Mouse (Mus musculus) forebrain, embryonic 12.5 days (tissue): ENCODE results near the gene Cd53. TPM values are rescaled to one million over a fixed set of nuclear protein-coding genes. Genes with fewer than 3 reads are reported as not detected.
A peak's percentile ranks its signal among the peaks of the same experiment; 100 is the strongest.

Source experiments
- ATAC-seq: fragments of 200-750 bp; cut with Nextera tagmentation; 2 replicates; pipeline ENCODE4 v1.8.0; 2017; ENCODE audit warnings: moderate TSS enrichment; ENCODE audit not compliant: low FRiP score
- H3K27ac ChIP-seq: fragments of 300-500 bp; sonication (generic); 2 replicates; pipeline ENCODE4 v1.5.1; 2016; ENCODE audit warnings: mild to moderate bottlenecking
- H3K27me3 ChIP-seq: fragments of 300-500 bp; sonication (generic); 2 replicates; pipeline ENCODE4 v1.6.1; 2016; ENCODE audit warnings: mild to moderate bottlenecking
- H3K36me3 ChIP-seq: fragments of 300-500 bp; sonication (generic); replicated peaks from 2 replicates; pipeline ENCODE4 v1.6.1; 2016; ENCODE audit warnings: mild to moderate bottlenecking
- H3K4me1 ChIP-seq: fragments of 300-500 bp; sonication (generic); 2 replicates; pipeline ENCODE4 v1.6.1; 2016
- H3K4me2 ChIP-seq: fragments of 300-500 bp; sonication (generic); 2 replicates; pipeline ENCODE4 v1.6.1; 2016; ENCODE audit warnings: mild to moderate bottlenecking, moderate library complexity
- H3K4me3 ChIP-seq: fragments of 300-500 bp; sonication (generic); replicated peaks from 2 replicates; pipeline ENCODE4 v1.5.1; 2016; ENCODE audit warnings: mild to moderate bottlenecking
- H3K9ac ChIP-seq: fragments of 300-500 bp; sonication (generic); 2 replicates; pipeline ENCODE4 v1.6.1; 2016; ENCODE audit warnings: mild to moderate bottlenecking
- H3K9me3 ChIP-seq: fragments of 300-500 bp; sonication (generic); 2 replicates; pipeline ENCODE4 v1.6.1; 2016
- WGBS: fragments of 180-500 bp; shearing (Covaris S2); methylation state at CpG from one replicate; pipeline ENCODE4 v1.1.7; 2016; 5-methylcytosine and 5-hydroxymethylcytosine counted together
- polyA plus RNA-seq: library from polyadenylated mRNA; unstranded; fragments of >200 nt; fragmentation: Nextera tagmentation; extraction: Ambion mirVana; gene quantifications from 2 replicates; pipeline ENCODE4 v1.2.1, GENCODE M21; 2016

The Cd53 gene
- 2.5 and 2.8 TPM in 2 replicates for polyA plus RNA-seq

DNA sequence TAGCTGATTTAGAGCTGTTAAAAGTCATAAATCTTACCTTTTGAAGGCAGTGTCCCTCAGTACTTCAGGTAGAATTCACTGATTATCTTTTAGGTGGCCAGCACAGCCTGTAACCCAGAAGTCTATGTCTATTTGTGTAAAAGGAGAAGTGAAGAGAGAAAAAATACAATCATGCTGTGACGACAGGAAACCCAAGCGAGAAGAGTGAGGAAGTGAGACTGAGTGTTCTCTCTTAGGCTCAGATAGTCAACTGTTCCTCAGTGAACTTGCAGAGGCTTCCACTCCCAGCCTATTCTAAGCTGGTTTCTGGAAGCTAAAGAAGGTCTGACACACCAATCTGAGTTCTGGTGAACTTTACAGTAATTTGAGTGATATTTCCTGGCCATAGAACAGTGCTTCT is at the start of gene Cd53:
Cd53 (minus strand) TSS at position 220 of the 400 bp plus-strand sequence.
- Histone ChIP-seq H3K9ac (no peak within 1 kb of the TSS), H3K27ac (no peak within 1 kb of the TSS), H3K36me3 (no peaks in the 10 kb centered on the region), H3K9me3 (no peaks in the 10 kb centered on the region), H3K4me3 (no peak within 1 kb of the TSS), H3K4me2 (no peak within 1 kb of the TSS), H3K27me3 (no peaks in the 10 kb centered on the region), H3K4me1 (no peaks in the 10 kb centered on the region)
- 89% methylated on average over 2 of the region's 2 CpGs for WGBS
- ATAC-seq, result no peak

DNA sequence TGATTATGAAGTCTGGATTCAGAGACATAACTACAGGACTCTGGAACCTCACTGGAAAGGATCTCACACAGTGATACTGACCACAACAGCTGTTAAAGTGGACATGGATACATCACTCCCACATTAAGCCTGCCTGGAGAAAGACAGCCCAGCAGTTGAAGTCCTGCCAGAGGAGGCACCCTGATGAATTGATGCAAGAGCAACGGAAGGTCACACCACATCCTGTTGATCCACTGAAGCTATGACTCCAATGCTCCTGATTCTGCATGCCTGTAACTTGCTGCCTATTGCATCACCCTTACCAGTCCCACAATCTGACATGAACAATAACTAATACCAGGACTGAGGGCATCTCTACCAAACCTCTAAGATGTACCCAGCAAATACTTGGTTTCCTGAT is 42.2 kb upstream of the Cd53 start:
- Histone ChIP-seq H3K4me1 (no peaks in the 10 kb centered on the region), H3K27ac (no peak overlapping the region), H3K4me3 (no peak overlapping the region), H3K9me3 (peaks cover 10% of the 10 kb centered on the region), H3K27me3 (no peaks in the 10 kb centered on the region), H3K36me3 (no peaks in the 10 kb centered on the region), H3K4me2 (no peak overlapping the region), H3K9ac (no peak overlapping the region)
- WGBS, result 83% methylated on average over 1 of the region's 1 CpGs
- no peak for ATAC-seq

DNA sequence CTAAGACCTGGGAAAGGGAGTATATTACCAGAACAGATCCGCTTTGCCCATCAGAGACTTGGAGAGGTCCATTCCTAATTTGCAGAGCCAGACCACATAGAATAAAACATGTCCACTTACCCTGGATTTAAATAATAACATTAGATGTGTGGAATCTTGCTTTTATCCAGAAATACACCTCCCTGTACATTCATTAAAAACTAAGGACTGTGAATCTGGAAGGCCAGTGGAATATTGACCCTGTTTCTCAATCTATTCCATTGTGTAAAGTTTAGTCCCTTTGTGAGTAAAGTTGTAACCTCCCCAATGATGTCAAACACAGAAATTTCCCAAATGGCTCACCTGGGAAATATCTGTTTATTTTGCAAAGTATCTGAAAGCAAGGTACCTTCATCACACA is 36.2 kb upstream of the Cd53 start, which contains the start of gene Olfr266:
Olfr266 (minus strand) TSS at position 101 of the 400 bp plus-strand sequence.
- Histone ChIP-seq H3K4me1 (no peaks in the 10 kb centered on the region), H3K9me3 (no peaks in the 10 kb centered on the region), H3K4me2 (no peak within 1 kb of the TSS), H3K9ac (no peak within 1 kb of the TSS), H3K27me3 (no peaks in the 10 kb centered on the region), H3K4me3 (no peak within 1 kb of the TSS), H3K27ac (no peak within 1 kb of the TSS), H3K36me3 (no peaks in the 10 kb centered on the region)
- WGBS, result 84% methylated on average over 1 of the region's 1 CpGs
- no peak for ATAC-seq

DNA sequence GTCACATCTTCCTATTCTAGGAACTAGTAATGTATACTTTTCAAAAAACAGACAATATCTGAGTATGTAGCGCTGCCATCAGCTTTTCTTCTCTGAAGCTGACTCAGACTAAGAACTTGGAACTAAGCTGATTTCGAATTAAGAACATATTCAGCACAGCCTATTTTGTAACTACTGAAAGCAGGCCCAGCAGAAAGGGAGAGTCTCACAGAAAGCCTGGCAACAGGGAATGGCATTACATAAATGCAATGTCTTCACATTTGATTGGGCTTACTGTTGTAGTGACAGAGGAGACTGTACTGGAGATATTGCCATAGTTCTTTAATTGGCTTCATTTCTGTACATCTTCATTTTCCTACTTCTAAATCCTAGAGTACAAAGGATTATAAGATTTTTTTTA is 27.7 kb upstream of the Cd53 start:
- Histone ChIP-seq H3K27ac (no peak overlapping the region), H3K9me3 (no peaks in the 10 kb centered on the region), H3K9ac (no peak overlapping the region), H3K4me2 (no peak overlapping the region), H3K36me3 (no peaks in the 10 kb centered on the region), H3K4me3 (no peak overlapping the region), H3K27me3 (no peaks in the 10 kb centered on the region), H3K4me1 (no peaks in the 10 kb centered on the region)
- 80% methylated on average over 2 of the region's 2 CpGs for WGBS
- ATAC-seq, result no peak

DNA sequence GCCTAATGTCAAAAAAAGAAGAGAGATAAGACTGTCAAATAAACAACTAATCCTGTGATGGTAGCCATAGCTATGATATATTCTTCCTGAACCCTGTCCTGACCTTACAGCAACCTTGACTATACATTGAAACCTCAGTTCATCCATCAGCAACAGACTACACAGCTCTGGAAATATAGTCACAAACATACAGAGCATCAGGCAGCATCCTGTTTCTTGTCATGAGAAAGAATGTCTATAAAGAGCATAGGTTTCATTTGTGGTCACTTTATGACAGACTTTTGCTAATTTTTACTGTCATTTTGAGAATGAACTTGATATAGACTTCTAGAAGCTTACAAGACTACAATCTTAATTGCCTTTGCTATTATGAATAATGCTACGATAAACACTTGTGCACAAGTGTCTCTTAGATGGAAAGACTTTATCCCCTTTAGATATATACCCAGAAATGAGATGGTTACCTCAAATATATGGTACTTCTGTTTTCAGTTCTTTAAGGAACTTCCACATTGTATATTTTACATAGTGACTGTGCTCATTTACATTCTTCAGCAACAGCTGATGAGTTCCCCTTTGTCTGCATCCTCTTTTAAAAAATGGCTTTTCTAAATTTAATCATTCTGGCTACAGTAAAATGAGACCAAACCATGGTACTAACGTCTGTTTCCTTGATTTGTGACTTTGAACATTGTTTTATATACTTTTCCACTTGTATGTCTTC is 19.2 kb upstream of the Cd53 start:
- no peak for ATAC-seq
- Histone ChIP-seq H3K4me3 (no peak overlapping the region), H3K27ac (no peak overlapping the region), H3K4me2 (no peak overlapping the region), H3K9me3 (no peaks in the 10 kb centered on the region), H3K27me3 (no peaks in the 10 kb centered on the region), H3K4me1 (no peaks in the 10 kb centered on the region), H3K36me3 (no peaks in the 10 kb centered on the region), H3K9ac (no peak overlapping the region)
- WGBS, result 70% methylated on average over 2 of the region's 2 CpGs

DNA sequence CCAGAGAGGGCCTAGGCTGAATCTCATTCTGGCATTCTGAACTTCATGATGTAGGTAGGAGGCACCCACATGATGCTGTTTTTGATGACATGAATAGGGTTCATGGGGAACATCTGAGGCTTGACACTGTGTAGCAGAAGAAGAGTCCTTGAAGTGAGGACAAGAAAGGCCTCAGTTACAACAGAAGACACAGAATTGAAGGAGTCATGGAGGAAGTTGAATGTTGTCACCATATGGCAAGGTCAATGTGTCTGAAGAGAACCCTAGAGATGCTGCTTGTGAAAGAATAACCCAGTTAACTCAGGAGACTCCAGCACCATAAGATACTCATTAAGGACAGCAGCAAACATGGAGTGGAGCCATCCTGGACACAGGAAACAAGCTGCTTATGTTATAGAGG is 8.1 kb upstream of the Cd53 start:
- Histone ChIP-seq H3K4me2 (no peak overlapping the region), H3K27me3 (no peaks in the 10 kb centered on the region), H3K4me1 (no peaks in the 10 kb centered on the region), H3K27ac (no peak overlapping the region), H3K9me3 (peaks cover 3% of the 10 kb centered on the region; the same call in 1 of the 2 replicates), H3K36me3 (no peaks in the 10 kb centered on the region), H3K4me3 (no peak overlapping the region), H3K9ac (no peak overlapping the region)
- no peak for ATAC-seq

DNA sequence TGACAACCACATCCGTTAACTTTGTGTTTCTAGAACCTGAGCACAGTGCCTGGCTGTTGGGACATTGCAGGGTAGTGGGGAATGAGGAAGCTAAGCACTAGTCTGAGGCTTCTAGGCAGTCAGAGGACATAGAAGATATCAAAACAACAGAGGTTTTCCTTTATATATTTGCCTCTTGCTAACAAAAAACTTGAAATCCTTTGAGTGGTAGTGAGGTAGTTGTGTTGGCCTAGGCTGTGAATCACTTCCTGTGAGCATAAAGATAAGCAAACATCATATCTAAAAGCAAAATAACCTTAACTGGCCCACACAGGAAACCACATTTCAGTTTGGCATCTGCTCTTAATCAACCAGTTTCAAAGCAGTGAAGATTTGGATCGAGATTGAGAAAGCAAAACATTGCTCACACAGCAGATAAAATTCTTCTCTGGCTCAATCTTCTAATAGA is 1.5 kb downstream of the Cd53 start:
- no peaks in the 10 kb centered on the region for H3K27me3 ChIP-seq
- WGBS, result 67% methylated on average over 2 of the region's 2 CpGs
- no peak overlapping the region for H3K27ac ChIP-seq

DNA sequence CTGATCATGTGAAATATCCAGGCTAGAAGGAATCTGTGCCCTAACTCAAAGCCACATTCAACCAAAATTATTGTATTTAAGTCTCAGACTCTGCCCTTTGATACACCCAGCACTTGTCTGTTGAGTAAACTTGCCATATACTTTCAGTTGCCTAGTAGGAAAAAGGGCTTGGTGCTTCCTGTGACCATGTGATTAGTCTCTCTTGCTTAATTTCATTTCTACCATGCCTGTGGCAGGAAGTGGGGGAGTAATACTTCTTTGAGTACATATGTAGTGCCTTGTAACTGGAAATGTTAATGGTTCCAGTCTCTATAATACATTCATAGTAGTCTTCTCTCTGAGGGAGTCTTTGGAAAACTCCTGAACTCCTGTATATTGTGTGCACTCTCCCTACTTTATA is 2.0 kb downstream of the Cd53 start:
- H3K36me3 ChIP-seq, result no peaks in the 10 kb centered on the region
- no peak overlapping the region for H3K4me2 ChIP-seq
- no peak overlapping the region for H3K27ac ChIP-seq
- H3K9me3 ChIP-seq, result no peaks in the 10 kb centered on the region
- H3K4me3 ChIP-seq, result no peak overlapping the region
- H3K27me3 ChIP-seq, result no peaks in the 10 kb centered on the region
- no peaks in the 10 kb centered on the region for H3K4me1 ChIP-seq
- no peak overlapping the region for H3K9ac ChIP-seq
- no peak for ATAC-seq

More for the DNA sequence above, 1.5 kb downstream of the Cd53 start:
- ATAC-seq, result no peak
- H3K9me3 ChIP-seq, result no peaks in the 10 kb centered on the region
- no peak overlapping the region for H3K4me3 ChIP-seq
- no peaks in the 10 kb centered on the region for H3K4me1 ChIP-seq
- H3K36me3 ChIP-seq, result no peaks in the 10 kb centered on the region
- H3K9ac ChIP-seq, result no peak overlapping the region
- H3K4me2 ChIP-seq, result no peak overlapping the region

DNA sequence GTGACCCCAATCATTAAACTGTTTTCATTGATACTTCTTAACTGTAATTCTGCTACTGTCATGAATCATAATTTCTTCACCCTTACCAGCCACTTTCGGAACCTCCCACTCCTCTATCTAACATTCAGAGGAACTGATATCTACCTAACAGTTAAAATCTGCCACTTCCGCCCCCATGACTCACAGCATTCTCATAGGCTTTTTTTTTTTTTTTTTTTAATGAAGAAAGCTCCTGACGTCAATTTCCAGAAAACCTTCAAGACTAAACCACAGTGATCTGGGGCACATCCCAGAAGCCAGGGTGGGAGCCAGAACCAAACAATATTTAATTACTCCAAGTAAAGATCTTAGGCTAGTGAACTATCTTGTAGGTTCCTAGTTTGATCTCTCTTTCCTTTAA is 4.8 kb downstream of the Cd53 start:
- Histone ChIP-seq H3K9me3 (no peaks in the 10 kb centered on the region), H3K4me2 (no peak overlapping the region), H3K27ac (no peak overlapping the region), H3K4me3 (no peak overlapping the region), H3K27me3 (no peaks in the 10 kb centered on the region), H3K9ac (no peak overlapping the region), H3K4me1 (no peaks in the 10 kb centered on the region), H3K36me3 (no peaks in the 10 kb centered on the region)
- ATAC-seq, result no peak
- 78% methylated on average over 3 of the region's 3 CpGs for WGBS

DNA sequence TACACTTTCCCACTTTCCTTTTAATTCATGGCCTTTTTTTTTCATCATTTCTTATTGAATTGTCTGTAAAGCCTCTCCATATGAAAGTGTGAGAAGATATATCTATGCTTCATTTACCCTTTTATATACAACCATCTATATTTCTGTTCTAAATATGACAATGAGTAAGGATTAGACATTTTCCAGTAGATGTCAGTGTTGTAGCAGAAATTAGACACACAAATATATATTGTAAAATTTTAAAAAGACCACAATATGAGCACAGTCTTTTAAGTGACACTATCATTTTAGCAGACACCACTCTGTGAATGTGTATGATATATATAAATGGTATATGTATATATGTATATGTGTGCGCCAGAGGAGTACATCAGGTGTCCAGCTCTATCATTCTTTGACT is 18.1 kb downstream of the Cd53 start:
- Histone ChIP-seq H3K4me2 (no peak overlapping the region), H3K4me1 (no peaks in the 10 kb centered on the region), H3K4me3 (no peak overlapping the region), H3K9me3 (no peaks in the 10 kb centered on the region), H3K36me3 (no peaks in the 10 kb centered on the region), H3K27ac (no peak overlapping the region), H3K27me3 (no peaks in the 10 kb centered on the region), H3K9ac (no peak overlapping the region)
- ATAC-seq, result no peak
- WGBS, result 88% methylated on average over 1 of the region's 1 CpGs

DNA sequence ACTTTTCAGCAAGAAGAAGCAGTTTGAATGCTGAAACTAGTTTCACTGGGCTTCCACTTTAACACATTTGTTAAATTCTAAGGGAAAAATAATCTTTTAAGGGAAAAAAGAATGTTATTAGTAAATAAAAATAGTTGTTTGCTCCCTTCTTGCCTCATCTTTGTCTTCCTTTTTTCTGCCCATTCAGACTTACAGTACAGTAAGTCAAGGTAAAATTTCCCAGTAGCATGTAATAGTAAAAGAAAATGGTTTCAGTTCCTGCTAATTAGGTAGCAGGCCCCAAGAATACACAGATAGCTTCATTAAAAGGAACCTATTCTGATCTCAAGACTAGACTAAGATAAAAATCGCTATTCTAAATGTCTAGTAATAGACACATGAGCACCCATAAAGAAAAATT is 34.1 kb downstream of the Cd53 start:
- no peaks in the 10 kb centered on the region for H3K9me3 ChIP-seq
- no peak overlapping the region for H3K9ac ChIP-seq
- ATAC-seq, result no peak
- no peaks in the 10 kb centered on the region for H3K4me1 ChIP-seq
- no peaks in the 10 kb centered on the region for H3K36me3 ChIP-seq
- no peak overlapping the region for H3K4me2 ChIP-seq
- H3K27ac ChIP-seq, result no peak overlapping the region
- no peak overlapping the region for H3K4me3 ChIP-seq
- H3K27me3 ChIP-seq, result no peaks in the 10 kb centered on the region
- 73% methylated on average over 1 of the region's 1 CpGs for WGBS

DNA sequence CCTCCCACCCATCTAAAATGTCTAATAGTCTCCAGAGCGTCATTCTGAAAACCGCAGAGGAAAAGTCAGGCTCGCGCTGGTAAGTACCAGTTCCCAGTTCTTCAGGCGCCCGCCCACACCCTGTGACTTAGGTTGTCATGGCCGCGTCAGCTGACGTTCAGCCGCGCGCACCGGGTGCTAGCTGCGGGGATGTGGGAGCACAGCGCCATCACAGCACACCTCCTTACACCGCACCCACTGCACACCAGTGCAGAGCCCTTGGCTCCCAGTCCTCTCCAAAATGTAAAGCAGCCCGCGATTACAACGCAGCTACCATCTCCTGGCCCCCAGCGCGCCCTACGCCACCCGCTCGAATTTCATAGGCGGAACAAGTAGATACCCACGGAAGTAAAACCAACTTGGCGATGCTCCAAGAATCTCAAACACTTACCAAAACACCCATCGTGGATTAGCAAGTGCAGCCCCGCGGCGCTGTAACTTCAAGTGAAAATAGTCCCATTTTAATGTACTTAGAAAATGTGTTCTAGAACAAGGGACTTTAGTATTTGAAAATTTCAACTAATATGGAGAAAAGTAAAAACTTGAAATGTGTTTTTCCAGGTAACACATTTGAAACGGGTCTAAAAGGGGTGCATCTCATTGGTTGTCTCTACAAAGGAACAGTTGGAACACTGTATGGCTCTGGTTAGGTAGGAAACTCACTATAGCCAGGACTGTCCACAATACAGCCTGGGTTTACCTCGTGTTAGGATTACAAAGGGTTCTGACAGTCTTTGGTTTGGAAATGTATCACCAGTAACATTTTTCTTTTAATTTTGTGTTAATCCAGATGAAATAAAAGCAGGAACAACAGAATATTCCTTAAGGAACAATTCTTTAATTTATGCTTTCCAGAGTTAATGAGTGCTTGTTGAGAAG is 67.7 kb downstream of the Cd53 start:
- Histone ChIP-seq H3K9ac (peak overlapping the region; percentile 59), H3K27me3 (no peaks in the 10 kb centered on the region), H3K4me2 (peak overlapping the region; percentile 60), H3K4me3 (peak overlapping the region; percentile 66), H3K27ac (peak overlapping the region; percentile 91), H3K4me1 (no peaks in the 10 kb centered on the region), H3K9me3 (no peaks in the 10 kb centered on the region), H3K36me3 (peaks cover 4% of the 10 kb centered on the region; the same call in 1 of the 2 replicates)
- peak; percentile 94 for ATAC-seq
- 1% methylated on average over 33 of the region's 33 CpGs for WGBS
